Mouse (Mus musculus): ENCODE measurements around the gene Npr1. TPM values are rescaled to one million over a fixed set of nuclear protein-coding genes. Genes with fewer than 3 reads are reported as not detected.

Gene Npr1
- 5.0 and 6.2 TPM in 2 replicates for polyA plus RNA-seq (2012; rRNA removed)

GRCm38 (mm10) chr3:90465686-90466310 is at the start of gene Npr1:
TSS of gene Npr1 (minus strand) at chr3:90465866.

GRCm38 (mm10) chr3:90513796-90514590 is 48.3 kb upstream of the Npr1 start, which contains the start of the genes S100a1 and S100a13:
TSS of gene S100a1 (minus strand) at chr3:90514392.
TSS of gene S100a13 (plus strand) at chr3:90514435.

GRCm38 (mm10) chr3:90508950-90509746 is 43.5 kb upstream of the Npr1 start, which contains the start of gene Chtop:
TSS of gene Chtop (minus strand) at chr3:90509498.

GRCm38 (mm10) chr3:90490696-90491256 is 25.1 kb upstream of the Npr1 start, which contains the start of gene Snapin:
TSS of gene Snapin (minus strand) at chr3:90491033.

GRCm38 (mm10) chr3:90475831-90476611 is 10.4 kb upstream of the Npr1 start, which contains the start of gene Ilf2:
TSS of gene Ilf2 (plus strand) at chr3:90476126.

GRCm38 (mm10) chr3:90433381-90434020 is 32.2 kb downstream of the Npr1 start, which contains the start of gene Ints3:
TSS of gene Ints3 (minus strand) at chr3:90433622.

Other genes with a start within 250 kb of the Npr1 start
- 60.6 and 98.2 TPM in 2 replicates for gene Jtb, start 234.3 kb downstream of the Npr1 start, polyA plus RNA-seq (2012; rRNA removed)
- 16.6 and 20.9 TPM in 2 replicates for gene Creb3l4, start 222.4 kb downstream of the Npr1 start, polyA plus RNA-seq (2012; rRNA removed)
- gene Slc39a1, start 217.7 kb downstream of the Npr1 start, polyA plus RNA-seq (2012; rRNA removed): 44.3 and 47.8 TPM in 2 replicates
- gene Crtc2, start 211.7 kb downstream of the Npr1 start, polyA plus RNA-seq (2012; rRNA removed): 19.9 and 25.7 TPM in 2 replicates
- gene Dennd4b, start 200.7 kb downstream of the Npr1 start, polyA plus RNA-seq (2012; rRNA removed): 5.1 and 7.2 TPM in 2 replicates
- gene Gatad2b, start 172.7 kb downstream of the Npr1 start, polyA plus RNA-seq (2012; rRNA removed): 3.8 and 4.9 TPM in 2 replicates
- 3.9 and 4.2 TPM in 2 replicates for gene Slc27a3, start 75.9 kb downstream of the Npr1 start, polyA plus RNA-seq (2012; rRNA removed)
- 7.6 and 9.0 TPM in 2 replicates for gene Ints3, start 32.2 kb downstream of the Npr1 start, polyA plus RNA-seq (2012; rRNA removed)
- 3.7 and 4.0 TPM in 2 replicates for gene Ilf2, start 10.3 kb upstream of the Npr1 start, polyA plus RNA-seq (2012; rRNA removed)
- 8.3 and 8.6 TPM in 2 replicates for gene Snapin, start 25.2 kb upstream of the Npr1 start, polyA plus RNA-seq (2012; rRNA removed)
- 16.0 and 17.1 TPM in 2 replicates for gene Chtop, start 43.6 kb upstream of the Npr1 start, polyA plus RNA-seq (2012; rRNA removed)
- gene S100a1, start 48.5 kb upstream of the Npr1 start, polyA plus RNA-seq (2012; rRNA removed): 83.5 and 96.7 TPM in 2 replicates
- 19.2 and 27.6 TPM in 2 replicates for gene S100a13, start 48.6 kb upstream of the Npr1 start, polyA plus RNA-seq (2012; rRNA removed)
- gene S100a14, start 61.0 kb upstream of the Npr1 start, polyA plus RNA-seq (2012; rRNA removed): 19.5 and 23.7 TPM in 2 replicates
- gene S100a16, start 71.4 kb upstream of the Npr1 start, polyA plus RNA-seq (2012; rRNA removed): 164 and 185 TPM in 2 replicates
- gene S100a3, start 94.7 kb upstream of the Npr1 start, polyA plus RNA-seq (2012; rRNA removed): 1.00 and 1.2 TPM in 2 replicates
- gene S100a2, start 124.4 kb upstream of the Npr1 start, polyA plus RNA-seq (2012; rRNA removed): not detected in 2 replicates
- not detected in 2 replicates for gene Gm42674, start 136.0 kb upstream of the Npr1 start, polyA plus RNA-seq (2012; rRNA removed)
- 2.5 and 3.0 TPM in 2 replicates for gene S100a4, start 137.9 kb upstream of the Npr1 start, polyA plus RNA-seq (2012; rRNA removed)
- not detected in 2 replicates for gene S100a5, start 142.7 kb upstream of the Npr1 start, polyA plus RNA-seq (2012; rRNA removed)
- gene S100a6, start 147.0 kb upstream of the Npr1 start, polyA plus RNA-seq (2012; rRNA removed): 870 and 990 TPM in 2 replicates
- 0.55 and 1.5 TPM in 2 replicates for gene S100a7a, start 188.2 kb upstream of the Npr1 start, polyA plus RNA-seq (2012; rRNA removed)
- gene S100a8, start 203.1 kb upstream of the Npr1 start, polyA plus RNA-seq (2012; rRNA removed): not detected in 2 replicates
- 0.21 TPM in 1 of 2 replicates, not detected in the other for gene S100a9, start 229.9 kb upstream of the Npr1 start, polyA plus RNA-seq (2012; rRNA removed)

Data from stomach, adult 2 months (tissue).